Mouse (Mus musculus): ENCODE measurements at regions not wholly inside any gene's neighbourhood (a gene's known extent, or its start where the extent isn't known, plus 50 kb on each side); places are given as distances from the start of the nearest gene placed in this dataset.
A peak's percentile ranks its signal among the peaks of the same experiment; 100 is the strongest.
"Not testable (repeated sequence)": the region's sequence is repeated elsewhere in the genome, so short reads cannot be mapped to it uniquely, and the experiment has no call there.

- no peak for DNase-seq
Measured at GRCm38 (mm10) chr14:76744674-76745433, 188.2 kb upstream of the Serp2 start.

- DNase-seq, result no peak
Measured at GRCm38 (mm10) chr14:76742297-76742696, 185.6 kb upstream of the Serp2 start.

- peak; percentile 91 for DNase-seq
Measured at GRCm38 (mm10) chr14:76739836-76740597, 183.3 kb upstream of the Serp2 start.

- no peak for DNase-seq
Measured at GRCm38 (mm10) chr14:76735997-76736396, 179.3 kb upstream of the Serp2 start.

- no peak for DNase-seq
Measured at GRCm38 (mm10) chr14:76735107-76735506, 178.4 kb upstream of the Serp2 start.

GRCm38 (mm10) chr14:76733258-76733823 lies 176.7 kb upstream of the Serp2 start:
- no peak for DNase-seq

- no peak for DNase-seq
Measured at GRCm38 (mm10) chr14:76731096-76731986, 174.7 kb upstream of the Serp2 start.

GRCm38 (mm10) chr14:76725844-76726243 lies 169.2 kb upstream of the Serp2 start:
- no peak for DNase-seq

GRCm38 (mm10) chr14:76725231-76725630 lies 168.5 kb upstream of the Serp2 start:
- not testable (repeated sequence) for DNase-seq

- no peak for DNase-seq
Measured at GRCm38 (mm10) chr14:76724826-76725225, 168.1 kb upstream of the Serp2 start.

- no peak for DNase-seq
Measured at GRCm38 (mm10) chr14:76724395-76724794, 167.7 kb upstream of the Serp2 start.

GRCm38 (mm10) chr14:76723551-76723950 lies 166.9 kb upstream of the Serp2 start:
- no peak for DNase-seq

- DNase-seq, result no peak
Measured at GRCm38 (mm10) chr14:76722297-76722696, 165.6 kb upstream of the Serp2 start.

- DNase-seq, result no peak
Measured at GRCm38 (mm10) chr14:76721751-76722150, 165.1 kb upstream of the Serp2 start.

GRCm38 (mm10) chr14:76717081-76717480 lies 160.4 kb upstream of the Serp2 start:
- DNase-seq, result no peak

GRCm38 (mm10) chr14:76714727-76715126 lies 158.0 kb upstream of the Serp2 start:
- DNase-seq, result no peak

- DNase-seq, result no peak
Measured at GRCm38 (mm10) chr14:76713946-76714345, 157.3 kb upstream of the Serp2 start.

- no peak for DNase-seq
Measured at GRCm38 (mm10) chr14:76708728-76709127, 152.0 kb upstream of the Serp2 start.

GRCm38 (mm10) chr14:76703373-76703764 lies 146.7 kb upstream of the Serp2 start:
- no peak for DNase-seq

- no peak for DNase-seq
Measured at GRCm38 (mm10) chr14:76702709-76703372, 146.2 kb upstream of the Serp2 start.

GRCm38 (mm10) chr14:76701911-76702708 lies 145.4 kb upstream of the Serp2 start:
- no peak for DNase-seq

Measured in cerebellum, adult 9-10 months (tissue).